Mouse (Mus musculus) layer of hippocampus, adult 9-11 months (tissue): ENCODE results near the gene Vmn1r138.
"Not testable (repeated sequence)": the region's sequence is repeated elsewhere in the genome, so short reads cannot be mapped to it uniquely, and the experiment has no call there.

ENCODE experiments used
- DNase-seq: peaks from one replicate; pipeline ENCODE4 v3.0.0; 2022

Vmn1r138 gene

GRCm38 (mm10) chr7:22028797-22029196 is at the start of gene Vmn1r138:
Vmn1r138 (minus strand) TSS chr7:22028897.
- not testable (repeated sequence) for DNase-seq

- DNase-seq = not testable (repeated sequence)
Measured at GRCm38 (mm10) chr7:22068757-22069156, 40.1 kb upstream of the Vmn1r138 start, which contains the start of gene Vmn1r139. Vmn1r139 (plus strand) TSS chr7:22069057.

- DNase-seq = not testable (repeated sequence)
Measured at GRCm38 (mm10) chr7:22056205-22056604, 27.5 kb upstream of the Vmn1r138 start, which contains the start of gene Gm6176. Gm6176 (minus strand) TSS chr7:22056305.

DNA sequence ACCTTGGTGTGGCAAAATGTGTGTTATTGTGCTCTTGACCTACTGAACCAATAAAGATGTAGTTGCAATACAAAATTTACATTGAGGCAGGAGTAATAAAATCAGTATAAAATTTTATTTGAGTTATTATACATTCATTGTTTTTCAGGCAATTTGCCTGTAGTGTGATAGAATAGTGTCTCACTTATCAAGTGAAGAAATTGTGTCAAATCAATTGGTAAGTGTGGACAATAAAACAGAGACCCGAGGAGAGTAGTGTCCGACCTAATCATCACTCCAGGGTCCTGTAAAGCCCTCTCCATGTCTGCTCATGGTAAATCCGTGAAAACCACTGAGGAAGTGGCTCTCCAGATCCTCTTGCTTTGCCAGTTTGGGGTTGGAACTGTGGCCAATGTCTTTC is 34.4 kb downstream of the Vmn1r138 start, which contains the start of gene Vmn1r137:
Gene Vmn1r137 (plus strand): TSS at position 301 of the 400 bp plus-strand sequence.
- DNase-seq = not testable (repeated sequence)
